Mouse (Mus musculus) granulocyte monocyte progenitor cell, adult 5-6 weeks (primary cell): ENCODE data around the gene Furin. TPM values are rescaled to one million over a fixed set of nuclear protein-coding genes. Genes with fewer than 3 reads are reported as not detected.
A peak's percentile ranks its signal among the peaks of the same experiment; 100 is the strongest.
"Not testable (repeated sequence)": the region's sequence is repeated elsewhere in the genome, so short reads cannot be mapped to it uniquely, and the experiment has no call there.

ENCODE experiments used
- ATAC-seq: replicated peaks from 2 replicates; pipeline ENCODE4 v1.8.0; 2016; ENCODE audit warnings: mild to moderate bottlenecking, moderate TSS enrichment, inconsistent platforms; ENCODE audit not compliant: poor library complexity, severe bottlenecking
- total RNA-seq, 2 experiments: library from RNA; stranded (forward) in 1 of 2; stranded (reverse) in 1 of 2; fragments of 200-712, 200-1000 nt in 1 of 2; fragments of >200 nt in 1 of 2; fragmentation: Nextera tagmentation in 1 of 2; gene quantifications; 2 replicates each; pipeline ENCODE4 v1.2.3; 2014 to 2017

Gene Furin
- total RNA-seq, 2 experiments from 2014 or later: 10.1 to 25.6 TPM

DNA sequence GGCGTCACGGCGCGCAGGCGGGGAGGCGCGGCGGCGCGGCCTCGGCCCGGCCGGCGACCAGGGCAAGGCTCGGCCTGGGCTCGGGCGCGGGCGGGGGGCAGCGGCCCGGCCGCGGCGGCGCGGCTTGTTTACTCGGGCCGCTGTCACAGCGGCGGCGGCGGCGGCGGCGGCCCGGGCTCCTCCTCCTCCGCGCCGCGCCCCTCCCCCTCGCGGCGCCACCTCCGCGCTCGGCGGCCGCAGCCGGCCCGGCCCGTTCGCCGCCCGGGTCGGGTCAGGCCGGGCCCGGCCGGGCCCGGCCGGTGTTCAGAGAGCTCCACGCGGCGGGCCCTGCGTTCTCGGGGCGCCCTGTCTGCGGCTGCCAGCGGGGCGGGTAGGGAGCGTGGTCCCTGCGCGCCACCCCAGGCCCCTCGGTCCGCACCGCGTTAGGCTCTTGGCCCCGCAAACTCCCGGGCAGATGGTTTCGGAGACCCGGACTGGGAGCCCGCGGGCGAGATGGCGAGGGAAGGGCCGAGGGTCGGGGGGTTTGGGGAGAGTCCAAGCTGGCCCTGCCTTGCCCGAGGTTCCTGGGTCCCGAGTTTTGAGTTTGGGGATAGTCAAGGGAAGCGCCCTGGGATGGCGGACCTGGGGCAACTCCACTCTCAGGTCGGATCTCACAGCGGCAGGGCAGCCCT lies 2.5 kb downstream of the Furin start:
- 0 out of 2 replicates have a peak, but pooled peaks have one; percentile 7 for ATAC-seq

DNA sequence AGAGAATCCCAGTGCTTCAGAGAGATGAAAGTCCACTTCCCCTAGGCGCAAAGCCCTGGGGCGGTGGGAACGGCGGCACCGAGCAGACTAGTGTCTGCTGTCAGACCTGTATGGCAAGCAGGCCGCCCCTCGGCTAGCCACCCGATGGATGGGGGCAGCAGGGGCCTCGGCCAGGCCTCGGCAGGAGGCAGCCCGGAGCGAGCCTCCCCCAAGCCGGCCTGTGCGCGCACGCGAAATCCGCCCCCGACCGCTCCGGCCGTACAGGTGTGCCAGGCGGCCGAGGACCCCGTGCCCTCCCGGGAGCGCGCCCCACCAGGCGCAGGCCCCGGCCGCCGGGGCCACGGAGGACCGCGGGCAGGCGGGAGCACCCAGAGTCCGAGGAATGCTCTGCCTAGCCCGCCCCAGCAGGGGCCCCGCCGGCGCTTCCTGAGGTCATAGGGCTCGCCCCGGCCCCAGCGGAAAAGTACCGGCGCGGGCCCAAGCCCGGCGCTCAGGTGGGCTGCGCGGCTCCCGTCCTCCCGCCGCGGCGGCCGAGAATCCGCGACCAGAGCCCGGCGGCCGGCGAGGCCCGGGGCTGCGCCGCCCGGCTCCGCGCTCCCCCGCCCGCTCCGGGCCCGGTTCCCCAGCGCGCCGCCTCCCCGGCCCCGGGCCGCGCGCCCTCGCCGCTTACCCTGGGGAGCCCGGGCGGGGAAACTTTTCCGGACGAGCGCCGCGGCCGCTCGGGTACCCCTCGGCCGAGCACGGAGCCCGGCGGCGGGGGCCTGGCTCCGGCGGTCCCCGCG lies 3.2 kb downstream of the Furin start:
- ATAC-seq: no peak

DNA sequence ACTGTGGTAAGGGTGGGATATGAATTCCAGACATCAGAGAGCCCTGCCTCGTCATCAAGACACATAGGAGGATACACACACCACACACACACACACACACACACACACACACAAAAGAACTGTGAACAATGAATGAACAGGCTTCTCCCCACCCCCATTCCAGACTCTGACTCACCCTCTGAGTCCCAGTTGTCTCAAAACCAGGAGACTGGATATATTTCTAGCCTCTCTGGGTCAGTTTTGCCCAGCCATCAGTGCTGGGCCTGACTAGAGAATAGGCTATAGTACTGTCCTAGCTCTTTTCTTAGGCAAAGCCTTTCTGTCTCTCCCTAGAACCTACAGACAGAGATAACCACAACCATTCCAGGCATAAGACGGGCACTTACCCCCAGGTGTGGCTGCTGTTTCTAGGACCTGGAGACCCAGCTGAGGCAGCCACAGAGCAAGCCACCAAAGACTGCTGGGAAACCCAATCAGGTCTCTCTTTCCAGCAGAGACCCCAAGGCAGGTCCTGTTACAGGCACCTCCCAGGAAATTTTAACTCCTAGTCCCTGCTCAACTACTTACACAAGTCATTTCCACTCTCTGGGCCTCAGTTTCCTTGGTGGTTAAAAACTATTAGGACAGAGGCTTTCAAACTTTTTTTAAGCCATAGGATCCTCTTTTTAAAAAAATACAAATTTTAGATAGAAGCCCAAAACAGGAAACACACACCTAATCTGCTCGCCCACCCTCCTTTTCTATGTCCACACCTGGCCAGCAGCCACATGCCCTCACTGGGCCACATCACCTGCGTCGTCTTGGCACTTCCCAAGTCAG lies 4.0 kb downstream of the Furin start:
- ATAC-seq: no peak

DNA sequence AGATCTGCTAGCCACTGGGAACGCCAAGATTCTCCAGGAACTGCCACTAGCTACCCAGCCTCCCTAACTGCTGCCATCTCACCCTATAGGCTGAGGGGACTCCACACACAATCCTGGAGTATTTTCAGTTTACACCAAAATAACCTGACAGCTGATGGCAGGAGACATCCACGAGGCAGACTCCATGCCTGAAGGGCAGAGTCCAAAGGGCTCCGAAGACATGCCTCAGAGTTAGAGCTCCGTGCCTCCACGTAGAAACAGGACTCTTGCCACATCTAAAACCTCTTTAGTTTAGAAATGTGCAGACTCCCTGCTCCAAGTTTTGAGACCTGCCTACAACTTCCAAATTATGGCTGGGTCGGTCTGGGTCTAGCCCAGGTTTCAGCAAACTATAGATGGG lies 4.7 kb downstream of the Furin start:
- ATAC-seq: no peak

DNA sequence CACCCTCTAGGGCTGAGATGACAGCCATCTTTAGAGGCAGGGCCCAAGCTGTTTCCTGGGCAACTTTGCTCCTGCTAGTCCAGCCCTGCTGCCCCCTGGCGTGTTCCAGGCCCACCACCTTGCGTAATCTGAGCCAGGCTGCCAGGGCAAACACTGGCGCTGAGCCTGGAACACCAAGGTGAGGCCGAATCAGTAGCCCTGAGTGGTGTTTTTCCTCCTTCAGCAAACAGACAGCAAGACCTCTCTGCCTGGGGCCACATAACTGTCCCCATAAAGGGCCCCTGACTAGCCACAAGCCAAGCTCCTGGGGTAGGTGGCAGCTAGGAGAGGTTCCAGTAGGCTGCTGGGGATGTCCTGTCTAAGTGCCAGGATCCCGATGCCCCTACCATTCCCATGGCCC lies 5.1 kb downstream of the Furin start:
- peak; percentile 23; the same call in 1 of the 2 replicates for ATAC-seq

DNA sequence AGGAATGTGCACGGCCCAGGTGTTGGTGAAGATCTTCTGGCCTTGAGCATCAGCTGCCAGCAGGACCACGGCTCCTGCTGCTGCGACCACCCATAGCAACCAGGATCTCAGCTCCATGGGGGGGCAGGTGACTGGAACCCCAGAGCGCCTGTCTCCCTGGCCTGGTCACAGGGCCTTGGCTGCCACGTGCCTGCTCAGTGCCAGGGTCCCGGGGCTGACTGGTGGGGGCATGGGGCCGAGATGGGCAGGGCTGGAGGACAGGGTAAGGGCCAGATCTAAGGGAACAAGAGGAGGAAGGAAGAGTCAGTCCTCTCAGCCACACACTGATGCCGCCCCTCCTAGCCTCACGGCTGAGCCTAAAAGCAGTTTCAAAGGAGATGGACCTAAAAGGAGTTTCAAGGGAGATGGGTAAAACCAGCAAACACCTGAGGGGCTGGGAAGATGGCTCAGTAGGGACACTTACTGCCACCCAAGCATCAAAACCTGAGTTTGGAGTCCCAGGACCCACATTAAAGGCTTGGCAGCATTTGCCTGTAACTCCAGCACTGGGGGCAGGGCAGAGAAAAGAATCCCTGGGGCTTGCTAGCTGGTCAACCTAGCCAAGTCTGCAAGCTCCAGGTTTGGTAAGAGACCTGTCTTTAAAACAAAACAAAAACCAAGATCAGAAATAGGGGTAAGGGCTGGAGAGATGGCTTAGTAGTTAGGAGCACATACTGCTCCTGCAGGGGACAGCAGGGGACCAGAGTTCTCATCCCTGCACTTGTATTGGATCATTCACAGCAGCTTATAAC lies 6.4 kb downstream of the Furin start:
- no peak for ATAC-seq

DNA sequence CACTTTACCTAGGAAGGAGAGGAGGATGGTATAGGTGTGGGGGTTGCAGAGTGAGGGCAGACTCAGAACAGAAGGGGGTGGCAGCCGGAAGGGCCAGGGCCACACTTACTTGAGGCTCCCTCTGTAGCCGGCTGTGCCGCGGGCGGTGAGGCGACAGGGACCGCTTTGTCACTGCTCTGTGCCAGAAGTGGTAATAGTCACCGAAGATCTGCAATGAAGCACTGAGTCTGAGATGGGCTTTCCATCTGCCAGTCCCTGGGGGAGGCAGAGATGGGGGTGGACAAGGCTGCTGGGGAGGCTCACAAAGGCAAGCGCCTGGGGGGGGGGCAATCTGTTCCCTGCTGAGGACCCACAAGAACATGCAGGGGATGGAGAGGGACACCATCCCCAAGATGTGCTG lies 7.2 kb downstream of the Furin start:
- ATAC-seq: no peak

DNA sequence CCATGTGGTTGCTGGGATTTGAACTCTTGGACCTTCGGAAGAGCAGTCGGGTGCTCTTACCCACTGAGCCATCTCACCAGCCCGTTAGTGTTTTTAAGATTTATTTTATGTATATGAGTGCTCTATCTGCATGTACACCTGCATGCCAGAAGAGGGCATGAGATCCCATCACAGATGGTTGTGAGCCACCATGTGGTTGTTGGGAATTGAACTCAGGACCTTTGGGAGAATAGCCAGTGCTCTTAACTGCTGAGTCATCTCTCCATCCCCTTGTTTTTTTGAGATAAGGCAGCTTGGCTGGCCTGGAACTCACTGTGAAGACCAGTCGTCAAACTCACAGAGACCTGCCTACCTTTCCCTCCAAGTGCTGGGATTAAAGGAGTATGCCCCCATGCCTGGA lies 8.8 kb downstream of the Furin start:
- ATAC-seq: not testable (repeated sequence)

DNA sequence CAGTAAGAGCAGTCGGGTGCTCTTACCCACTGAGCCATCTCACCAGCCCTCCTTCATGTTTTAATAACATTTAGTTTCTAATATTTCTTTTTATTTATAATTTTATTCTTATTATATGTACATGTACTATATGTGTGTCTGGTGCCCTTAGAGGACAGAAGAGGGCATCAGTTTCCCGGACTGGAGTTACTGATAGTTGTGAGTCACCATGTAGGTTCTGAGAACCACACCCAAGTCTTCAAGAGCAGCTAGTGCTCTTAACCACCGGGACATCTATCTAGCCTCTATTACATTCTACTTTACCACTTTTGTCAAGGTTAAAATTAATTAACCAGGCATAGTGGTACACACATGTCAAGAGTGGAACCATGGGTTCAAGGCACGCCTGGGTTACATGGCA lies 10.6 kb downstream of the Furin start:
- no peak for ATAC-seq

DNA sequence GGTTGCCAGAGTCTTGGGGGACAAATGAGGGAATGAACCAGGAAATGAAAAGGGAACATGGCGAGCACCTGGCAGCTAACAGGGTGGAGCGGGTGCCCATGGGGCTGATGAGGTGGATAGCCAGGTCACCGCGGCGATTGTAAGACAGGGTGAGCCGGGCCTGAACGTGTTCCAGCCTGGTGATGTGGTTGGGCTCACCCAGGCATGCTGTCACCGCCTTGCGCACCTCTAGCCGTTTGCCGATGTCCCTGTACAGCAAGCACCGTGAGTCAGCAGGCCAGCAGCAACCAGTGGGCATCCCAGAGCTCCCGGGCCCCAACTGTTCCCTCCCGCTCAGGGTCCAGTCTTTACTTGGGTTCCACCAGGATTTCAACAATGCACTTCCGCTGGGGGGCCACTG lies 13.1 kb downstream of the Furin start:
- no peak for ATAC-seq

DNA sequence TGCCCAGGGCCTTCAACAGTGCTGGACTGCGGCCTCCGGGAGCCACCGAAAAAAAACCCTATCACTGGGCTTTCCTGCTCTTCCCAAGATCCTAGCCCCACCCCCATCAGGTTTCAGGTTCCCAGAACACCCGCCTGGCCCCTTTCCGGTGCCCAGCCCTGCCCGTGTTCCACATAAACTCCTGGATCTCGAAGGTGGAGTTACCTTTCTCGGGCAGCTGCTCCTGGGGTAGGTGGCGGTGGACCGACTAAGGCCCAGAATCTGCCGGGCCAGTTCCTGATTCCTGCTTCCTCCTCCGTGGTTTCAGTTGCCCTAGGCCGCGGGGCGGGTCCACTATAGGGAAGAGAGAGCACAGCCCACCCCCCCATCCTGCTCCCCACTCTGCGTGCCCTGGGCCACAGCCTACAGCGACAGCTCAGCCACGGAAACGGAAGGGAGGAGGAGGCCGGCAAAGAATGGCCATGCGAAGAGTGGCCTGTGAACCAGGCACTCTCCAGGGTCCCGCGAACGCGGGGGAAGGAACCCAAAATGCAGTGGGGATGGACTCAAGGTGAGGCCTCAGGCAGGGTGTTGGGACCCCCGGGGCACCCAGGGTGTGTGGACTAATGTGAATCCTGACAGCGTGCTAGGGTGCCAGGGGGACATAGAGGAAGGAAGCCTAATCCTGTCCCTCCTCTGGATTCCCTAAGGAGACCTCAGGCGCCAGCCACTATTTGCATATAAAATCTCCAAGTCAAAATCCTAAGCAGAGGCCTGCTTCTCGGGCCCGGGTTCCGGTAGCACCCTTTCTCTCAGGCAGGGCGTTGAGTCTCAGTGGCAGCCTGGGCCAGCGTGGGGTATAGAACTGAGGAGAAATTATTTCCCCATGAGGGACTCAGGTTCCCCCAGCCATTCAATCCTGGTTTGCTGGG lies 17.3 kb downstream of the Furin start, which contains the start of gene Fes:
Fes (minus strand) TSS at position 314 of the 911 bp plus-strand sequence.
- ATAC-seq: peak; percentile 76

DNA sequence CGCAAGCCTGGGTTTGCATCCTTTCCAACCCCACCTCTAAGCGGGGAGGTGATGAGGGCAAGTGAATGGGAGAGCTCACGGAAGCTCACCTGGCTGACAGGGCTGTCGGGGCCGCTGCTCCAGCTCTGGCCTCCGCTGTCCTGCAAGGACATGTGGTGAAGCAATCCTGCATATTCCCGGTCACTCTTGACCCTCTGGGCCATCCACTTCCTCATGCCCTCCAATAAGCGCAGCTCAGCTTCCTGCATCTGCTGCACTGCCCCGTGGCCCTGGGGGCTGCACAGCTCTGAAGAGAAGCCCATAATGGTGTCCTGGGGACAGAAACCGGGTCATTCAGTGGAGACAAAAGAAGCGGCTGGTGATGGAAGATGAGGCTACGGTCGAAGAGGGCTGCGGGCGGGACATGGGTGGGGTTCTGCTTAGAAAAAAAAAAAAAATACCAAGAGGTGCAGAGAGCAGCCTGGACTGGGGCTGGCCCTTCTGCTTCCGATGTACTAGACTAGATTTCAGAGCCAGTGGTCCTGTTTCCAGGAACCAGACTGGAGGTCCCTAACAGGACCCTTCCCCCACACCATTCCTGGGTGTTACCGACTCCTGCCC lies 18.1 kb downstream of the Furin start:
- peak; percentile 3 for ATAC-seq

DNA sequence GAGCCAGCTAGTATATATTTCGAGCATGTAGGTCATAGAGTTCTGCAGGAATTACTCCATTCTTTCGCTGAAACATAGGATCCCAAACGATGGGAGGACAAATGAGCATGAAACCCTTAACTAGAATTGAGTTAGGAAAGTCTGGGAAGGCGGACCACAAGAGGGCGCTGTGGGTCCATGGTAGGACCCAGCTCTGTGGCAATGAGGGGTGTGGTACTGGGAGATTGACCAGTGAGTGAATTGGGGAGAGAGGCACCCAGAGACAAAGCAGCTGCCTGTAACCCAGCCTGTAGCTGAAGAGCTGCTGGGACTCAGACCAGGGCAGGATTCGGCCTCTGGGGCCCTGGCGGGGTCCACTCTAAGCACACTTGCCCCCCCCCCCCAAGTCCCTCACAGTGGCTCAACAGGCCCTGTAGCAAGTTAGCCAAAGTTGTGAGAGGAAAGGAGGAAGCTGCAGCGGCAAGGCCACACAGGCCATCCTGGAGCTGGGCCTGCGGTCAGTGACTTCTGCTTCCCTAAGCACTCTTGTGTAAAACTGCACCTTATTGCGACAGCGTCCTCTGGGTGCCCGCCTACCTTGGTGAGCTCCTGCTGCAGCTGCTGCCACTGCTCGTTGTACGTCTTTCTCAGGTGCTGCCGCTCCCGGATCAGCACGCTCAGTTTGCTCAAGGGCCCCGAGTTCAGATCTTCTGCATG lies 18.9 kb downstream of the Furin start:
- ATAC-seq: peak; percentile 79

DNA sequence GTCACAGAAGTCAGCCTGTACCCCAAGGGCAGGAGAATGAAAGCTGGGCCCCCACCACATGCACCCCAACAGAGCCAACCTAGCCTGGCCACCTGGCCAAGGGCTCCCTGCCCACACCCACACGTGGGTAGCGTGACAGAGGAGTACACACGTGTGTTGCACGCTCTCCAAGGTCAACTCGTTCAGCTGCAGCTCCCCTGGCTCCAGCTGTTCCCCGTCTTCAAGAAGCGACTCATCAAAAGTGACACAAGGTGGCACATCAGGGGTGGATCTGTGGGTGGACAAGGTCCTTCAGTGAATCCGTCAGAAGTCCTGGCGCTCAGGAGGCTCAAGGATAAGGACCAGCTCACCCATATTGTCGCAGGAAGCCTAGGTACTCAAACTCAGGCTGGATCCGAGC lies 22.3 kb downstream of the Furin start:
- no peak for ATAC-seq

DNA sequence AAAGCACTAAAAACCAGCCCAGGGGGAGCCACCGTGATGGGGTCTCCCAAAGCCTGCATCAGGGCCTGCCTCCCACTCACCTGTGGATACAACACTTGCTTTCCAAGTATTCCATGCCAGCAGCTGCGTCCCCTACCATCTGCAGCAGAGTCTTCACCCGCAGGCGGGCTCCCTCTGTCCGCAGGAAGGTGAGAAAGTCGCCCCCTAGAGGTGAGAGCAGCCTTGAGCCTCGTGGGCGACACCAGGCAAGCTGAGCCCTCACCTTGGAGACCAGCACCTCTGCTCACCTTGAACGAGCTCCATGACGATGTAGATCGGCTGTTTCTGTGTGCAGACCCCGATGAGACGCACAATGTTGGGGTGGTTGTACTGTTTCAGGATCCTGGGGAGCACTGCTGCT lies 25.7 kb downstream of the Furin start:
- no peak for ATAC-seq

DNA sequence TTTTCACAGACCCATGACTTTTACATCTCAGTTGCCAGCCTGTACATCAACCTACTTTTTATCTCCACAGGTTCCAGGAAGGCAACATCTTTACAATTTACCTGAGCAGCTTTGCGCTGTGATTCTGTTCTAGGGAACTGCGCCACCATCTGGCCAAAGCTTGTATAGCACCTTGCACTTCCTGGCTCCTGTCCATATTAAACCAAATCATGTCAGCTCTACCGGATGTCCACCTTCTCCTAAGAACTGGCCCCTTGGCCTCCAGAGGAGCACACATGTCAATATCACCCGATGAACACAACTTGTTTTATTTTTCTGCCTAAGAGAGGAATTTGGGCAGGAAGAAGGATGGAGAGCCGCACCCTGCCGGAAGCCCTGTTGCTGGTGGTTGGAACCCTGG lies 27.8 kb downstream of the Furin start:
- ATAC-seq: no peak

DNA sequence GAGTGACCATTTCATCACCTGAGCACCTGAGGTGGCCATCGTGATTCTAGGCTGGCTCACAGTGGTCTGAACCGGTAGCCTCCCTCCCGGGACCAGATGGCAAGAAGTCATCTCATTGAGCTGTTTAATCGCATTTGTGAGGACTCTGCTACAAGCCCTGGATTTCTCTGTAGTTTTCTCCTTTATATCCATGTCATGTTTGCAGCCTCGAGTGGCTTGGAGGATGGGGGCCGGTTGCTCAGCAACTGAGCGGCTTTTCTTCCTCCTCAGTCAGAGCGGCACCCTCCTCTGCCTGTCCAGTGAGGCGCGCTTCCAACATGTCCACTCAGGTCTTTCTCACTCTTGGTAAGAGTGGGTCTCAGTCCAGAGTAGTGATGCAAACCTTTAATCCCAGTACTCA lies 29.0 kb downstream of the Furin start:
- ATAC-seq: no peak

DNA sequence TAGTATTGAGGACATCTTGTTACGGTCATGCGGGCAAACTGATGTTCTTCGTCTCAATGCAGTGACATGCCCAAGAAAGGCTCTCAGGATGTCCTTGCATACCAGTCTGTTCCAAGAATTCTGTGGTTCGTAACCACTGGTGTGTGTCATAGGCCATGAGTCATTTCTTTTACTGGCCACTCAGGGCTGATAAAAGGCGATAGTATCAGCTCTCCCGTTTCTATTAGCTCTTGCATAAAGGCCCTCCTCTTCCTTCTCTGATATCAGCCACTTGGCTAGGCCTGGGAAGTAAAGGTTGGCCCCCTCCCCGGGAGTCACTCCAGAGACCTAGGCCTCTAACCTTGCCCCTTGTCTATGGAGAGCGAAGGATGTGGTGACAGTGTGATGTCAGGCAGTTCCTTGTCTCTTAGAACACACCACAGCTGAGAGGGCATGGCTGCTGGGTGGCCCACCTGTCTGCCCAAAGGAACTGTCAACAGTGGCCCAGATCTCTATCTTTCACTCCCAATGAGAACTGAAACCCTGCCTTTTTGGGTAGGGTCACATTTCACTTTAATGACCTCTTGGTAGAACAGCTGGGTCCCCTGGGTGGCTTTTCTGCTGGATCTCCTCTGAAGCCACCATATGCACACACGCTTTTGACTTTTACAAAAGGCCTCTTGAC lies 29.7 kb downstream of the Furin start:
- ATAC-seq: peak; percentile 49
